Mouse (Mus musculus) right cerebral cortex, postnatal 4 days (tissue): ENCODE data around the gene Slc19a1.

Experiments used
- DNase-seq: peaks from one replicate; pipeline ENCODE4 v3.0.0-alpha.2; 2022

Slc19a1 gene

GRCm38 (mm10) chr10:77097006-77097889, 65.2 kb downstream of the Slc19a1 start:
- DNase-seq = no peak

GRCm38 (mm10) chr10:77097890-77098200, 65.8 kb downstream of the Slc19a1 start:
- no peak for DNase-seq

DNA sequence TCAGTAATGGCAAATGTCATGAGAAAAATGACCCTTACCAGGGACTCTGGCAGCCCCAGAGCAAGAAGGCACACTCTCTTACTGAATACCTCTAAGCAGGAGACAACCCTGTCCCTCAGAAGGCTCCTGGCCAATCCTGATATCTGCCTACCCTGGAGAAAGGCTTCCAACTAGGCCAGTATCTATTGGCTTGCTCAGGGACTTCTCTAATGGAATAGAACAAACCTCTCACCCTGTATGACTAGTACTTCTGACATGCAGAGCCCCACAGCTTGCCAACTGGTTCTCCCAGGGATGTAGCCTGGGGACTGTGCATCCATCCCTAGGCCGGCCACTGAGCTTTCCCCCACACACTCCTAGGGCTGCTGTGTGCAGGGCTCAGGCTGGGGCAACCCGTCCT, 66.6 kb downstream of the Slc19a1 start:
- DNase-seq = no peak

- no peak for DNase-seq
Observed at GRCm38 (mm10) chr10:77099777-77100176, 67.7 kb downstream of the Slc19a1 start.

GRCm38 (mm10) chr10:77103689-77104088, 71.6 kb downstream of the Slc19a1 start:
- no peak for DNase-seq

DNA sequence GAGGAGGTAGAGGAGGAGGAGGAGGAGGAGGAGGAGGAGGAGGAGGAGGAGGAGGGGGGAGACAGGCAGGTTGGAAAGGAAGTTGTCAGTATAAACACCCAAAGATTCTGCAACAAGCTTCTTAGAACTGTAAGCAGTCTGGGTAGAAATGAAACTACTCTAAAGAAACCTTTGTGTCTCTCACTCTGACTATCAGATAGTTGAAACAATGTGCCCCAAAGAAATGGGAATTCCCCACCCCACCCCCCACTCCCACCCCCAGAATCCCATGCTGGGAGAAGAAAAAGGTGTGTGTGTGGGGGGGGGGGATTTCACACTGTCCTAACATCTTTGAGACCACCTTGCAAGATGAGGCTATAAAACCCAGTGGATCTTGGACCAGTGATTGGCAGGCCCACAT, 72.3 kb downstream of the Slc19a1 start:
- no peak for DNase-seq

DNA sequence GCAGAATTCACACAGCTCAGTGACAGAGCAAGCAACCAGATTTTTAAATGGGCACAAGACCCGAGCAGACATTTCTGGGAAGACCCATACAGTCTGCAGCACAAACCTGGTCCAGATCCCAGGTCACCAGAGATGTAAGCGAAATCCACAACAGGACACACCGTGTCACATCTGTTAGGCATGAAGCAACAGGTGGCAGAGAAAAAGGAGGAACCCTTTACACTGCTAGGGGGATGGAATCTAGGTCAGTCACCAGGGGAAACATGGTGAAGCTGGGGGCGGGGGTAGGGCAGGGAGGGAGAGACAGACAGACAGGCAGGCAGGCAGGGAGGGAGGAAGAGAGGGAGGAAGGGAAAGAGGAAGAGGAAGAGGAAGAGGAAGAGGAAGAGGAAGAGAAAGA, 76.1 kb downstream of the Slc19a1 start:
- DNase-seq = no peak

- DNase-seq = no peak
Observed at GRCm38 (mm10) chr10:77110010-77110409, 78.0 kb downstream of the Slc19a1 start.
